Mouse (Mus musculus): ENCODE measurements at regions not wholly inside any gene's neighbourhood (a gene's known extent, or its start where the extent isn't known, plus 50 kb on each side); places are given as distances from the start of the nearest gene placed in this dataset.

GRCm38 (mm10) chr16:87083505-87083904 is 270.5 kb upstream of the N6amt1 start:
- TF ChIP-seq MAX (IDR thresholded peaks at IDR 0.05; ENCODE audit: low read depth) (no peak), USF1 (IDR thresholded peaks at IDR 0.05; ENCODE audit: low read depth) (no peak), POLR2A (IDR thresholded peaks at IDR 0.05; ENCODE audit: insufficient read length, low read depth) (no peak), CEBPB (IDR thresholded peaks at IDR 0.05; ENCODE audit: insufficient read depth, poor library complexity, severe bottlenecking) (no peak), TCF12 (IDR thresholded peaks at IDR 0.05; ENCODE audit: insufficient read depth, poor library complexity, severe bottlenecking) (no peak), MYOG (IDR thresholded peaks at IDR 0.05; ENCODE audit: control insufficient read depth in 1 of 3, insufficient read depth in 1 of 3, insufficient read length in 2 of 3, low read depth in 2 of 3) (no peak)

All from myocyte (in vitro differentiated cells).